Mouse (Mus musculus): Measurements from ENCODE around the gene Slc26a10. TPM values are rescaled to one million over a fixed set of nuclear protein-coding genes. Genes with fewer than 3 reads are reported as not detected.
A peak's percentile ranks its signal among the peaks of the same experiment; 100 is the strongest.

Slc26a10 gene
- polyA plus RNA-seq, 1 experiment from 2014 or later = 1.6 TPM

DNA sequence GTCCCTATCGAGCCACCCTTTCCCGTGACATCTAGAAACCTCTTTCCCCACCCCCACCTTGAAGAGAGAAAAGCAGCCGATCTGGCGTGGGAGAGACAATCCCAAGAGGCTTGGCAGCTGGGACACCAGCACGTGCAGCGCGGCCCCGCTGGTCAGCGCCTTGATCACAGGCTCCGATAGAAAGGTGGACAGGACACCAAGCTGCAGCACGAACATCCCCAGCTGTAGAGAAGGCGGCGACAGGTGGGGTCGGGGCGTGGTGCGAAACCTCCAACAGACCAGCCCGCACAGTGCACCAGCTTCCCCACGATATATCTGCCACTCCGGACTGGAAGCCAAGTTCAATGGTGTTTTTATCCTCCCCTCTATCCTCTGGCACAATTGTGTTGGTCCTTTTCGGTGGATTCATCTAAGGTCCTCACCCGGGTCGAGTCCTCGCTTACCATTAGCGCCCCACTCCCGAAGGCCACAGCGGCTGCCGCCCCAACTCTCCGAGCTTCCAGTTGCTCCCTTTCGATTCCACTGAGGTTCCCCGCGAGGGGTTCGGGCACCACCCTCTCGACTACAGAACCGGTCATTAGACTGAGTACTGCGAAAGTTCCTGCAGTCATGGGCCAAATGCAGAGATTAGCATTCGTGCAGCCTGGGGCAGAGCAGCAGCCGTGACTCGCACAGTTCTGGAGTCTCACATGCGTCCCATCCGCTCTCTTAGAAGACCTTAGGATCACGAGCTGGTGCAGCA, 2.0 kb downstream of the Slc26a10 start:
- Histone ChIP-seq H3K9me3 (ENCODE audit: control insufficient read depth, low read length) (no peaks in the 10 kb centered on the region), H3K36me3 (ENCODE audit: control insufficient read depth, insufficient read depth) (no peaks in the 10 kb centered on the region), H3K27ac (ENCODE audit: low read length) (no peak overlapping the region), H3K9ac (replicated peaks; ENCODE audit: low read depth, low read length) (no peak overlapping the region), H3K4me3 (replicated peaks; ENCODE audit: low read length) (peak overlapping the region; percentile 23; the same call in 1 of the 2 replicates), H3K4me1 (replicated peaks; ENCODE audit: control insufficient read depth, insufficient read depth, low read length) (peaks cover 17% of the 10 kb centered on the region), H3K27me3 (replicated peaks; ENCODE audit: control insufficient read depth, insufficient read depth, low read length) (peaks cover 31% of the 10 kb centered on the region), H3K4me2 (ENCODE audit: low read length) (peak overlapping the region; percentile 45)
- WGBS = 5% methylated on average over 41 of the region's 41 CpGs
- ATAC-seq = no peak

DNA sequence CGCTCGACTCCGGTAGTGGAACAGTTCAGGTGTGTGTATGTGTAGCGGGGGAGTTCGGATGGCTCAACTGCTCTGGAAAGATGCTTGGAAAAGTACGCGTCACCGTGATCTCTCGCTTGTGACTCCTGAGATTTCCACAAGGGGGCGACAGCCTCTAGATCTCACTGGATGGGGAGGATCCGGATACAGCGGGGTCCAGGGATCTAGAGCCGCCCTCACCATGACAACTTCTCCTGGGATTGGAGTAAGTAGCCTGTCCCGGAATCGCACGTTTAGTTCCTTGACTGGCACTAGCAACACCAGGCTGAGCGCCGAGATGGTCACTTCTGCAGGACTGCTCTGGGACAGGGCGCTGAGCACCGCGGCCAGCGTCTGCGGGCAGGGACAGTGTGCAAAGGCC, 2.7 kb downstream of the Slc26a10 start:
- Histone ChIP-seq H3K4me1 (replicated peaks; ENCODE audit: control insufficient read depth, insufficient read depth, low read length) (peaks cover 17% of the 10 kb centered on the region), H3K27me3 (replicated peaks; ENCODE audit: control insufficient read depth, insufficient read depth, low read length) (peaks cover 31% of the 10 kb centered on the region), H3K9me3 (ENCODE audit: control insufficient read depth, low read length) (no peaks in the 10 kb centered on the region), H3K4me3 (replicated peaks; ENCODE audit: low read length) (peak overlapping the region; percentile 23), H3K36me3 (ENCODE audit: control insufficient read depth, insufficient read depth) (no peaks in the 10 kb centered on the region), H3K4me2 (ENCODE audit: low read length) (peak overlapping the region; percentile 45), H3K9ac (replicated peaks; ENCODE audit: low read depth, low read length) (no peak overlapping the region), H3K27ac (ENCODE audit: low read length) (no peak overlapping the region)
- ATAC-seq = peak; percentile 53
- whole genome bisulfite sequencing = under 1% methylated on average over 23 of the region's 23 CpGs

DNA sequence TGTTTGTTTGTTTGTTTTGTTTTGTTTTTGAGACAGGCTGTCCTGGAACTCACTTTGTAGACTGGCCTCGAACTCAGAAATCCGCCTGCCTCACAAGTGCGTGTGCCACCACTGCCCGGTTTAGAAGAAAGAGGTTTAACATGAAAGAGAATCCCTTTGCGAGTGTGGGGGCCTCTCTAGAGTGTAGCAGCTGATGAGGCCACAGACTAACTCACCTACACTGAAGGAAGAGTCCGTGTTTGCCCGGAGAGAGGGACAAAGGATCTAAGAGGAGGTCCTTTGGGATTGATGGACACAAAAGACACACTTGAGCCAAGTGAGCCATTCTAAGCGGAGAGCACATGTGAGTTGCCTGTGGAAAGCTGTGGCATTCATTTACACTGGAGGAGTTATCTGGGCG, 3.2 kb downstream of the Slc26a10 start:
- Histone ChIP-seq H3K4me3 (replicated peaks; ENCODE audit: low read length) (no peak overlapping the region), H3K9me3 (ENCODE audit: control insufficient read depth, low read length) (no peaks in the 10 kb centered on the region), H3K4me1 (replicated peaks; ENCODE audit: control insufficient read depth, insufficient read depth, low read length) (peaks cover 17% of the 10 kb centered on the region), H3K27me3 (replicated peaks; ENCODE audit: control insufficient read depth, insufficient read depth, low read length) (peaks cover 31% of the 10 kb centered on the region), H3K36me3 (ENCODE audit: control insufficient read depth, insufficient read depth) (no peaks in the 10 kb centered on the region), H3K4me2 (ENCODE audit: low read length) (no peak overlapping the region), H3K27ac (ENCODE audit: low read length) (no peak overlapping the region), H3K9ac (replicated peaks; ENCODE audit: low read depth, low read length) (no peak overlapping the region)
- ATAC-seq = no peak
- 15% methylated on average over 9 of the region's 9 CpGs for WGBS

DNA sequence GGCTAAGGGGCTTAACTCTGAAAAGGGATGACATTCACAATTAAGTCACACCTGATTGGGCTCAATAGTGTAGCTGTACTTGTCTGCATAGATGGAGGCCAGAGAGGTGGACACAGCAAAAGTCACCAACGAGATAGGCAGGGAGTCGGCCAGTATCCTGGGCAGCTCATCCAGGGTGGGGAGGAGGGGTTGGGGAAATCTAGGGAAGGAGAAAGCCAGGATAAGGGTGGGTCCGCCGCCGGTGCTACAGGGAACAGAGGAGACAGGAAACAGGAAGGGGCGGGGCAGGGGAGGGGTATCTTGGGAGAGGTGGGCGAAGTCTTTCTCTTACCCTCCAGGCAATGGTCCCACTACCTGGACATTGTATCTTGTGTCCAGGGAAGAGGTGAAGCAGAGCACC, 3.7 kb downstream of the Slc26a10 start:
- peaks cover 17% of the 10 kb centered on the region for H3K4me1 ChIP-seq (replicated peaks; ENCODE audit: control insufficient read depth, insufficient read depth, low read length)
- H3K27ac ChIP-seq (ENCODE audit: low read length) = no peak overlapping the region
- H3K9me3 ChIP-seq (ENCODE audit: control insufficient read depth, low read length) = no peaks in the 10 kb centered on the region
- no peak overlapping the region for H3K9ac ChIP-seq (replicated peaks; ENCODE audit: low read depth, low read length)
- no peak overlapping the region for H3K4me3 ChIP-seq (replicated peaks; ENCODE audit: low read length)
- no peak overlapping the region for H3K4me2 ChIP-seq (ENCODE audit: low read length)
- peaks cover 31% of the 10 kb centered on the region for H3K27me3 ChIP-seq (replicated peaks; ENCODE audit: control insufficient read depth, insufficient read depth, low read length)
- no peaks in the 10 kb centered on the region for H3K36me3 ChIP-seq (ENCODE audit: control insufficient read depth, insufficient read depth)
- 3% methylated on average over 7 of the region's 7 CpGs for WGBS
- no peak for ATAC-seq

DNA sequence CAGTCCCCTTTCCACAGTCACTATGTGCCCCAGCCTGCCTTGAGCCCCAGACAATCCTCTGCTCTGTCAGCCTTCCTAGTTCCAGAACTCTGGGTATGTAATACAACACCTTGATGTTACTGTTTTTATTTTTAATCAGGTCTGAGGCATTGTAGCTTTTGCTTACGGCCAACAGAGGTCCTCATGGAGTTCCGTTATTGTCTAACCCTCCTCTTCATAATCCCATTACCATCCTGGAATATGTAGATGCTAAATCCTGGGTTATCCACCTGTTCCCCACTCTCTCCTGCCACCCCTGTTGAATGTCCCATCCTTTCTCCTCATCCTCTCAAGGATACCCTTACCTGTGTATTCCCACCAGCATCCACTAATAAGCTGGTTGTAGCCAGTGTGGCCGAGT, 4.2 kb downstream of the Slc26a10 start:
- WGBS = 23% methylated on average over 3 of the region's 3 CpGs
- no peak overlapping the region for H3K4me2 ChIP-seq (ENCODE audit: low read length)
- no peak for ATAC-seq
- no peak overlapping the region for H3K4me3 ChIP-seq (replicated peaks; ENCODE audit: low read length)
- H3K27me3 ChIP-seq (replicated peaks; ENCODE audit: control insufficient read depth, insufficient read depth, low read length) = peaks cover 32% of the 10 kb centered on the region
- H3K36me3 ChIP-seq (ENCODE audit: control insufficient read depth, insufficient read depth) = no peaks in the 10 kb centered on the region
- H3K4me1 ChIP-seq (replicated peaks; ENCODE audit: control insufficient read depth, insufficient read depth, low read length) = peaks cover 17% of the 10 kb centered on the region
- no peak overlapping the region for H3K9ac ChIP-seq (replicated peaks; ENCODE audit: low read depth, low read length)
- no peak overlapping the region for H3K27ac ChIP-seq (ENCODE audit: low read length)
- no peaks in the 10 kb centered on the region for H3K9me3 ChIP-seq (ENCODE audit: control insufficient read depth, low read length)

DNA sequence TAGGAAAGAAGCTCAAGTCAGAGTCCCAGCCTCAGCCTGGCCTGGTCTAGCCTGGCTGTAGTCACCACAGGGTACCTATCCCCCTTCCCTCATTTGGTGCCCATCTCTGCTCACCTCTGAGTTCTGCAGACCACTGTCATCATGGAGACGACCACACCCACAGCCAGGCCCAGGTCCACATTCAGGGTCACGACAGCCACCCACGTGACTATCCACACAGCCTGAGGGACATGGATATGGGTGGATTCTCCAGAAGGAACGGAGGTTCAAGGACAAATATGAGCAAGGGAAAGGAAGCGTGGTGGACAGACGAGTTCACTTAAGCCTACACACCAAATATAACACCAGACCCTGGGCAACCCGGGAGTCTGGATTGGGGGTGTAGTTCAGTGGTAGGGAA, 6.3 kb downstream of the Slc26a10 start:
- peaks cover 22% of the 10 kb centered on the region for H3K4me1 ChIP-seq (replicated peaks; ENCODE audit: control insufficient read depth, insufficient read depth, low read length)
- no peak overlapping the region for H3K4me3 ChIP-seq (replicated peaks; ENCODE audit: low read length)
- H3K9me3 ChIP-seq (ENCODE audit: control insufficient read depth, low read length) = no peaks in the 10 kb centered on the region
- H3K36me3 ChIP-seq (ENCODE audit: control insufficient read depth, insufficient read depth) = no peaks in the 10 kb centered on the region
- no peak overlapping the region for H3K27ac ChIP-seq (ENCODE audit: low read length)
- no peak overlapping the region for H3K4me2 ChIP-seq (ENCODE audit: low read length)
- no peak for ATAC-seq
- peaks cover 42% of the 10 kb centered on the region for H3K27me3 ChIP-seq (replicated peaks; ENCODE audit: control insufficient read depth, insufficient read depth, low read length)
- WGBS = 90% methylated on average over 7 of the region's 7 CpGs
- H3K9ac ChIP-seq (replicated peaks; ENCODE audit: low read depth, low read length) = no peak overlapping the region

DNA sequence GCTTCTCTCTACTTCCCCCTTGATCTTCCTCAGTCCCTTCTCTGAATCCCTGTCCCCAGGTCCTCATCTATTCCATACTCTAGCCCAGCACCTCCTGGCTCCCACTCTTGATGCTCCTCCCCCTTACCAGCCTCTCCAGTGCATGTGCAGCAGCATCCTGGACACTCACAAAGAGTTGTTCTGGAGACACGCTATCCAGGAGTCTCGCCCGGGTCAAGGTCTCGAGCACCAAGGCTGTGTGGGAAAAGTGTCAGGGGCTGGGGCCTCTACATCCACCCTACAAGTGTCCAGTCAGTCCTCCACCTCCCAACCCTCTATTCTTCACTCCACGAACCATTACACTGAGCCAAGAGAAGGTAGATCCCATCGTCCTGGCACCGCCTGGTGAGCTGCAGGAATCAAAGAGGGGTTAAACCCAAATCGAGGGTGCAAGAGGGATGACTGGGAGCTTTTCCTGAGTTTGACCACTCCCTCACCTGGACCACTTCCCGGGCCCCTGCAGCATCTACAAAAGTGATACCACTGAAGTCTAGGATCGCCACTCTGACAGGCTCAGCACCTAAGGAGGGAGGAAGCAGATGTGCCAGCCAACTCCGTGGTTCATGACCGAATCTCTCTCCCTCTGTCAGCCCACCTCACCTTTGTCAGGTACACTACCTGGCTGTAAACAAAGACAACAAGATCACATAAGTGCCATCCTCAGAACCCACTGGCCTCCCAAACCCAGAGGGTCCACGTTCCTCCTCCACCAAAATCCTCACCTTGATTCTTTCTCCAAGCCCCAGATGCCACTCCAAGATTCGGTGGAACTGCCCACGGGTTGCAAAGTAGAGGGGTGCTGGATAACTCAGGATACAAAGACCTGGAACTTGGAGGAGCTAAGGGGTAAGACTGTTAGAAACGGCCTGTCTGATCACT, 7.0 kb downstream of the Slc26a10 start:
- no peak for ATAC-seq
- no peaks in the 10 kb centered on the region for H3K36me3 ChIP-seq (ENCODE audit: control insufficient read depth, insufficient read depth)
- H3K4me2 ChIP-seq (ENCODE audit: low read length) = no peak overlapping the region
- peaks cover 19% of the 10 kb centered on the region for H3K4me1 ChIP-seq (replicated peaks; ENCODE audit: control insufficient read depth, insufficient read depth, low read length)
- H3K4me3 ChIP-seq (replicated peaks; ENCODE audit: low read length) = no peak overlapping the region
- H3K27ac ChIP-seq (ENCODE audit: low read length) = no peak overlapping the region
- H3K27me3 ChIP-seq (replicated peaks; ENCODE audit: control insufficient read depth, insufficient read depth, low read length) = peaks cover 43% of the 10 kb centered on the region
- no peak overlapping the region for H3K9ac ChIP-seq (replicated peaks; ENCODE audit: low read depth, low read length)
- WGBS = 83% methylated on average over 16 of the region's 16 CpGs
- H3K9me3 ChIP-seq (ENCODE audit: control insufficient read depth, low read length) = no peaks in the 10 kb centered on the region

DNA sequence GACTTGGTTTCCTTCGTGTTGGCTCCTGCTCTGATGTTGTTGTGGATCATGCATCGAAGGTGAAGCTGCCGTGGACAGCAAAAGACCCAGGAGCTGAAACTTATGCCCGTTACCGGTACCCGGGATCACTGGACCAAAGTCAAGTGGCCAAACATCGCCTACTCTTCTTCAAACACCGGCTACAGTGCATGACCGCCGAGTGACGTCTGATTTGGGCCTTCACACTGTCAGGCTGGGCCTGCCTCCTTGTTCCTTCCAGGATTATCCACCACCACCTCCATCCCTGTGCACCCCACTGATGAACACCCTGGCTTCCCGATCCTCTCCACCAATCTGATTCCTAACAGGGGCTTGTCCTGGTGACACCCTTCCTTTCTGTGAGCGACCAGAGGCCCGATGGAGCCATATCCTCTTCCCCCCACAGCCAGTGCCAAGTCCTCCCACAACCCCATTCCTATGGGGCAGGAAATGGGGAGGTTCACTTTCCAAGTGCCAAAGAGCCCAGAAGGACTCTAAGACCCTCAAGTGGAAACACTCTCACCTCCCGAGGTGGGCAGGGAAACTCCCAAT, 8.7 kb downstream of the Slc26a10 start:
- H3K4me1 ChIP-seq (replicated peaks; ENCODE audit: control insufficient read depth, insufficient read depth, low read length) = peaks cover 15% of the 10 kb centered on the region
- no peak overlapping the region for H3K27ac ChIP-seq (ENCODE audit: low read length)
- peaks cover 48% of the 10 kb centered on the region for H3K27me3 ChIP-seq (replicated peaks; ENCODE audit: control insufficient read depth, insufficient read depth, low read length)
- no peak overlapping the region for H3K4me2 ChIP-seq (ENCODE audit: low read length)
- H3K9ac ChIP-seq (replicated peaks; ENCODE audit: low read depth, low read length) = no peak overlapping the region
- no peak for ATAC-seq
- H3K9me3 ChIP-seq (ENCODE audit: control insufficient read depth, low read length) = no peaks in the 10 kb centered on the region
- no peak overlapping the region for H3K4me3 ChIP-seq (replicated peaks; ENCODE audit: low read length)
- WGBS = 88% methylated on average over 15 of the region's 15 CpGs
- no peaks in the 10 kb centered on the region for H3K36me3 ChIP-seq (ENCODE audit: control insufficient read depth, insufficient read depth)

DNA sequence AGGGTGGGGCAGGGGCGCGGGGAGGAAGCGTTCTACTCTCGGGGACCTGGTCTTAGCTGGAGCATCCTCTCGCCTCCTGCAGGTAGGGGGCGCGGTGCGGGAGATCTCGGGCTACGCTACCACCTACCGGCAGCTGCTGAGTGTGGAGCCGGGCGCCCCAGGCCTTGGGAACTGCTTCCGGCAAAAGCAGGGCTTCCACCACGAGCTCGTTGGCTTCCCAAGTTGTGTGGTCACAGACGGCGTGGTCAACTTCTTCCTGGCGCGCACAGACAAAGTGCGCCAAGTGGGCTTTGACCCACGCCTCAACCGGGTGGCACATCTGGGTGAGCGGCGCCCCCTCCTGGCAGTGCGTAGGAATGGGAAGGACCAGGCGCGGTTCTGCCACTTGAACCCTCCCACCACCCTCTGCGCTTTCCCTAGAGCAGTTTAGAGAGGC, 9.6 kb downstream of the Slc26a10 start:
- peaks cover 44% of the 10 kb centered on the region for H3K27me3 ChIP-seq (replicated peaks; ENCODE audit: control insufficient read depth, insufficient read depth, low read length)

More for the DNA sequence above, 9.6 kb downstream of the Slc26a10 start:
- H3K4me3 ChIP-seq (replicated peaks; ENCODE audit: low read length) = peak overlapping the region; percentile 28
- 0 out of 2 replicates have a peak, but pooled peaks have one; percentile 47 for ATAC-seq
- peaks cover 19% of the 10 kb centered on the region for H3K4me1 ChIP-seq (replicated peaks; ENCODE audit: control insufficient read depth, insufficient read depth, low read length)
- H3K27ac ChIP-seq (ENCODE audit: low read length) = no peak overlapping the region
- 2% methylated on average over 29 of the region's 29 CpGs for WGBS
- H3K4me2 ChIP-seq (ENCODE audit: low read length) = peak overlapping the region; percentile 44
- no peak overlapping the region for H3K9ac ChIP-seq (replicated peaks; ENCODE audit: low read depth, low read length)
- H3K9me3 ChIP-seq (ENCODE audit: control insufficient read depth, low read length) = no peaks in the 10 kb centered on the region
- H3K36me3 ChIP-seq (ENCODE audit: control insufficient read depth, insufficient read depth) = no peaks in the 10 kb centered on the region

Measured in forebrain, embryonic 16.5 days (tissue).